Mouse (Mus musculus): Measurements from ENCODE around the gene Klhl2.

GRCm38 (mm10) chr8:64806558-64806957 is 43.3 kb downstream of the Klhl2 start:
- TF ChIP-seq TAL1 (IDR thresholded peaks at IDR 0.05; ENCODE audit: low read length): no peak
- no peak for TF ChIP-seq GATA1 (IDR thresholded peaks at IDR 0.05; ENCODE audit: low read length)

Measured in erythroblast, embryonic 14.5 days (primary cell).